Mouse (Mus musculus) testis, adult 2 months (tissue): ENCODE results near the gene Ncam1. TPM values are rescaled to one million over a fixed set of nuclear protein-coding genes. Genes with fewer than 3 reads are reported as not detected.

Source experiments
- H3K27ac ChIP-seq: fragments of 200-500 bp; 2 replicates; pipeline ENCODE4 v1.5.1; 2012; ENCODE audit warnings: low read depth, low read length; ENCODE audit not compliant: control insufficient read depth, insufficient read depth
- H3K27me3 ChIP-seq: fragments of 200-500 bp; 2 replicates; pipeline ENCODE4 v1.6.1; 2012; ENCODE audit warnings: mild to moderate bottlenecking, low read length, moderate library complexity; ENCODE audit not compliant: control insufficient read depth, insufficient read depth
- H3K36me3 ChIP-seq: fragments of 200-500 bp; 2 replicates; pipeline ENCODE4 v1.6.1; 2012; ENCODE audit warnings: mild to moderate bottlenecking, low read length; ENCODE audit not compliant: control insufficient read depth, insufficient read depth
- H3K4me1 ChIP-seq: fragments of 200-500 bp; 2 replicates; pipeline ENCODE4 v1.6.1; 2012; ENCODE audit warnings: low read length; ENCODE audit not compliant: control insufficient read depth, insufficient read depth
- H3K4me3 ChIP-seq: fragments of 200-500 bp; 2 replicates; pipeline ENCODE4 v1.5.1; 2012; ENCODE audit warnings: low read depth, mild to moderate bottlenecking, low read length, moderate library complexity, mixed read lengths; ENCODE audit not compliant: control insufficient read depth
- CTCF ChIP-seq: fragments of 200-500 bp; IDR thresholded peaks from 2 replicates; pipeline ENCODE4 v1.5.1; 2012; ENCODE audit warnings: low read depth, mild to moderate bottlenecking, inconsistent platforms, low read length, moderate library complexity; ENCODE audit not compliant: control insufficient read depth, insufficient read depth, insufficient replicate concordance
- POLR2A ChIP-seq: fragments of 200-500 bp; IDR thresholded peaks from 2 replicates; pipeline ENCODE4 v1.6.1; 2012; ENCODE audit warnings: low read depth, mild to moderate bottlenecking, inconsistent platforms, low read length, moderate library complexity; ENCODE audit not compliant: control insufficient read depth
- polyA plus RNA-seq: library from polyadenylated mRNA; depleted of rRNA; stranded (reverse); fragments of >200 nt; gene quantifications from 2 replicates; pipeline ENCODE4 v1.2.3, GENCODE M21; 2012

Gene Ncam1
- polyA plus RNA-seq, 1 experiment, result 5.5 TPM

DNA sequence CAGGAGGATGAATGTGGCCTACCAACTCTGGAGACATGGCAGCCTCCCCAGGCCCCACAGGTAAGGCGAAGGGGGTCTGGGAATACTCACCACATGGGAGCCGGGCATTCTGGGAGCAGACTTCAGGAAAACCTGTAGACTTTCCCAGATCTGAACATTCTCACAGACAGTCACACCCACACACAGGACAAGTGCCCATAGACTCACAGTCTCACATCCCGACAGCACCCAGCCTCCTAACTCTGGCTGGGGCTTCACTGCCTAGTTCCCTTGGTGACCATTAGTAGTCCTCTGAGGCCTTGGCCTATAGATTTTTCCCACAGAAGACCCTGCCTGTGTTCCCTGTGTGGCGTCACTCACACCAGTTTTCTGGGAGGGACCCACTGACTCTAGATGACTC, 288.1 kb downstream of the Ncam1 start:
- Histone ChIP-seq H3K27me3 (no peaks in the 10 kb centered on the region), H3K4me1 (no peaks in the 10 kb centered on the region), H3K36me3 (no peaks in the 10 kb centered on the region), H3K4me3 (no peak overlapping the region), H3K27ac (no peak overlapping the region)
- TF ChIP-seq CTCF (no peak), POLR2A (no peak)

DNA sequence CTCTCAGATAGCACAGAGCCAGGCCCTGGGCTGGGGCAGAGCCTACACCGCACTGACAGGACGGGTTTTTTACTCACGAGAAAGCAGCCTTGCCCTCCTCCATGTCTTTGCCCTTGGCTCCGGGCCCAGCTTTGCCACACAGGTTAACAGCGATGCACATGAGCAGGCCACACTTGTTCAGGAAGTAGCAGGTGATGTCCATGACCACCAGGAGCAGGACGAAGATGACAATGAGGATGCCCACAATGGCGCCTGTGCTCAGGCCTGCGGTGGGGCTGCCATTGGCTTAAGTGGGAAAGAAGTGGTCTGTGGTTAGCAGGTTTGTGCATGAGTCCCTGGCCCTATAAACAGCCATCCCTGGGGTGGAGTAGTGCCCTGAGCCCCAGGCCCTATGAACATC, 289.1 kb downstream of the Ncam1 start:
- H3K4me1 ChIP-seq, result 0 out of 2 replicates have a peak, but pooled peaks cover 3% of the 10 kb centered on the region
- H3K4me3 ChIP-seq, result no peak overlapping the region
- H3K36me3 ChIP-seq, result no peaks in the 10 kb centered on the region
- no peak overlapping the region for H3K27ac ChIP-seq
- TF ChIP-seq CTCF (no peak), POLR2A (no peak)
- H3K27me3 ChIP-seq, result no peaks in the 10 kb centered on the region

DNA sequence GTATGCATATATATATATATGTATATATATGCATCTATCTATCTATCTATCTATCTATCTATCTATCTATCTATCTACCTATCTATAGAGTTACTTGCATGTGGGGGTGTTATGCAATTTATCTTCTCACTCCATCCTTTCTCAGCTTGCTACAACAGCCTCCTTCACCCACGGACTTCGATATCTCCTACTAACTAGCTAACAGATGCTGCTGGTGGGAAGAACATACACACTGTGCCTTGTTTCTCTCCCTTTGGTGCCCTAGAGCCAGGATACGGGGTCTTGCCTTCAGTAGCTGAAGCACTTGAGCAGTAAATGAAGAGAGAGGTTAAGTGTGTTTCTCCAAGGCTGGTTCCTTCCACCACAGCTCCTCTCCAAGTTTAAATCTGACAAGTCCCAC, 289.6 kb downstream of the Ncam1 start:
- Histone ChIP-seq H3K4me3 (no peak overlapping the region), H3K27me3 (no peaks in the 10 kb centered on the region), H3K4me1 (0 out of 2 replicates have a peak, but pooled peaks cover 3% of the 10 kb centered on the region), H3K36me3 (no peaks in the 10 kb centered on the region), H3K27ac (no peak overlapping the region)
- no peak for TF ChIP-seq CTCF
- TF ChIP-seq POLR2A, result no peak

DNA sequence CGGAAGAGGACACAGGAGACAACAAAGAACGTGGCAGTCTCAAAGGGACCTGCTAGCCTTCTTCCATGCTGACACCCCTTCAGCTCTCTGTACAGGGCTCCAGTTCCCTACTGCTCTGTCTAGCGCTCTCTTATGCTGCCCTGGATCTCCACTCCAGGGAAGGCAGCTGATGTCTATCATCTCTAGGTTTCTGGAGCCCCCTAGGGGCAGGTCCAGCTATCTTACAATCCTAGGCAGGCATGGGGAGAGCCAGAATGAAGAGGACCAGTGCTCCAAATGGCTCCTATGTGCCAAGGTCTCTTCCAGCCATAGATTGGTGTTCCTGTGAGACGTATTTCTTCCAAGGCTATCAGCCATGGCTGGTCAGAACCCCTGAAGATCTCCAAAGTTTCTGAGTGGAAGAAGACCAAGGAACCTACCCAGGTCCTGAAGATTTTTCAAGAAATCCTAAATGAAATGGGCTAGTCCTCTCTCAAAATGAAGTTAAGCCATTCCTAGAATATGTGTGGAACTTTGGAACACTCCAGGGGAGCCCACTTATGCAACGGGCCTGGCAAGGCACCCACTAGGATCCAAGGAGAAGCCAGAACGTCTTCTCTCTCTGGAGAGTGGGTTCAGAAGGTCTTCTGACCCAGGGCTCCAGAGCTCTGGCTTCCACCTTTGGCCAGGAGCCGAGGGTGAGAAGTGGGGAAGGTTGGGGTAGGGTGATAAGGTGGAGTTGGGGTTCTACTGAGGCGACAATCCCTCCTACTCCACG, 290.7 kb downstream of the Ncam1 start:
- H3K27ac ChIP-seq, result no peak overlapping the region
- no peaks in the 10 kb centered on the region for H3K36me3 ChIP-seq
- 0 out of 2 replicates have a peak, but pooled peaks cover 3% of the 10 kb centered on the region for H3K4me1 ChIP-seq
- H3K4me3 ChIP-seq, result no peak overlapping the region
- no peak for TF ChIP-seq CTCF
- H3K27me3 ChIP-seq, result no peaks in the 10 kb centered on the region

DNA sequence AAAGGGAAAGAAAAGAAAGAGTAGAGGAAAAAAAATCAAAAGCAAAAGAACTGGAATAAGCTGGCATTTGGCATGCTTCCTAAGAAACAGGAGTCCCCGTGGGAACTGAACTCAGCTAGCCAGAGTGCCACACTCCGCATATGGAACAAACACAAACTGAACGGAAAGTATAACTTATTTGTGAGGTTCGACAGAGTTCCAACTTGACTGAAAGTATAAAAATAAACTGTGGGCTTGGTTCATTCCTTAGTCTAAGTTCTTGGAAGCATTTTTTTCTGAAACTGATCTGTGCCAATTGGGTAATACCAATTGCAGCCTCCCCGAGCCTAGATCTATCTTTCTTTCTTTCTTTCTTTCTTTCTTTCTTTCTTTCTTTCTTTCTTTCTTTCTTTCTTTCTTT, 294.1 kb downstream of the Ncam1 start:
- no peak for TF ChIP-seq POLR2A
- no peak for TF ChIP-seq CTCF
- no peak overlapping the region for H3K4me3 ChIP-seq
- H3K27ac ChIP-seq, result no peak overlapping the region

DNA sequence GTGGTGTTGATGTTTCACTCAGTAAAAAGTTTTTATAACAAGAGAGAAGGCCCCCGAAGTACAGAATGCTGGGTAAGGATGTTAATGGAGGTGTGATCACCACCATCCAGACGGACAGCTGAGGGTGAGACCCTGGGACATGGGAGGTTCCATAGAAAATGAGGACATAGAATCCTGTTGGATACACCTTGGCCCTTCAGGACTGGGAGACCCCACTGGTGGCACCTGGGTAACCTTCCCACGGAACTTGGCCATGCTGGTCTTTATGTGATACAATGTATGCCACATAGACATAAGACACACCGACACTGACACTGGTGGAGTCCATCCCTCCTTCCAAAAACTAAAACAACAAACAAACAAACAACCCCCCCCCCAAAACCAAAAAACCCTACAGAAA, 296.5 kb downstream of the Ncam1 start:
- TF ChIP-seq POLR2A (no peak), CTCF (no peak)
- H3K27ac ChIP-seq, result no peak overlapping the region
- no peak overlapping the region for H3K4me3 ChIP-seq
- no peaks in the 10 kb centered on the region for H3K36me3 ChIP-seq
- H3K27me3 ChIP-seq, result no peaks in the 10 kb centered on the region
- H3K4me1 ChIP-seq, result peaks cover 5% of the 10 kb centered on the region

More for the DNA sequence above, 294.1 kb downstream of the Ncam1 start:
- Histone ChIP-seq H3K36me3 (no peaks in the 10 kb centered on the region), H3K4me1 (peaks cover 5% of the 10 kb centered on the region), H3K27me3 (no peaks in the 10 kb centered on the region)

DNA sequence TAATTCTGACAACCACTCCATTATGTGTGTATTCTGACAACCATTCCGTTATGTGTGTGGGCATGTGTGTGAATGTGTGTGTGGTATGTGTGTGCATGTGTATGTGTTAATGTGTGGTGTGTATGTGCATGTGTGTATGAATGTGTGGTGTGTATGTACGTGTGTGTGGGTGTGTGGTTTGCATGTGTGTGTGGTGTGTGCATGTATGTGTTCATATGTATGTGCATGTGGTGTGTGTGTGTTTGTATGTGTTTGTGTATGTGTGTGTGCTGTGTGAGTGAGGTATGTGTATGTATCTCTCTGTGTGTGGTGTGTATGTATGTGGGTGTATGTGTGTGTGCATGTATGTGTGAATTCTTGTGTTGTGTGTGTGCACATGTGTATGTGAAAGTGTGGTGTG, 298.8 kb downstream of the Ncam1 start:
- H3K4me1 ChIP-seq, result peaks cover 2% of the 10 kb centered on the region
- TF ChIP-seq POLR2A (no peak), CTCF (no peak)
- H3K27me3 ChIP-seq, result no peaks in the 10 kb centered on the region
- H3K27ac ChIP-seq, result no peak overlapping the region
- H3K36me3 ChIP-seq, result no peaks in the 10 kb centered on the region
- no peak overlapping the region for H3K4me3 ChIP-seq

DNA sequence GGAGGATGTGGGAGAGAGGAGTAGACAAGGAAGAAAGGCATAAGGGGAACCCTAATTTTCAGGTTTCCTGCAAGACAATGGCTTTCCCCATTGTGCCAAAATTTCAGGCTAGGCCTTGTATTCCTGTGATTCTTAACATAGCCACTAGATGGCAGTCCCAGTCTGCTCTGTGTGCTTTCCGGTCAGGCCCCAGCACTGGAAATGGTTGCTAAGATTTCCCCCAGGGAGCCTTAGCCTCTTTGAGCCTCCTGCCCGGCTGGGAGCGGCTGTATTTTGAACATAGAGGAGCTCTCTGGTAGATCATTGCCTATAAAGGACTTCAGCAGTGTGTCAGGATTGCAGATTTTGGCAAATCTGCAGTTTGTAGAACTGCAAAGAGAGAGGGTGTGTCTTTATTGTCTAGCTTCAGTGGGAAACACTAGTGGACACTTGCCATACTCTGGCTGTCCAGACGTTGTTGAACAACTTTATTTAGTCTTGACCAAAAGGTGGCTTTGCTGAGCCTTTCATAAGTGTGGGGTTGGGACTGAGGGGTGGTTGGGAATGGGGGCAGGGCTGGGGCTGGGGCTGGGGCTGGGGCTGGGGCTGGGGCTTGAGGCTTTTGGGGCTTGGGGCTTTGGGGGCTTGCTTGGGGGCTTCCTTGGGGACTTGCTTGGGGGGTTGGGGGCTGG, 304.6 kb downstream of the Ncam1 start:
- H3K4me1 ChIP-seq, result peaks cover 12% of the 10 kb centered on the region
- H3K36me3 ChIP-seq, result no peaks in the 10 kb centered on the region
- TF ChIP-seq CTCF (peak; percentile 72; the same call in 1 of the 2 replicates), POLR2A (no peak)
- H3K27me3 ChIP-seq, result no peaks in the 10 kb centered on the region
- no peak overlapping the region for H3K27ac ChIP-seq
- H3K4me3 ChIP-seq, result peak overlapping the region; percentile 61; the same call in 1 of the 2 replicates
